Mouse (Mus musculus) telencephalon, adult 2 months (tissue): ENCODE measurements at regions not wholly inside any gene's neighbourhood (a gene's known extent, or its start where the extent isn't known, plus 50 kb on each side); places are given as distances from the start of the nearest gene placed in this dataset.

Source experiments
- DNase-seq: peaks from one replicate; pipeline ENCODE4 v3.0.0-alpha.2; 2011; ENCODE audit warnings: low read depth, low spot score

GRCm38 (mm10) chr1:77943101-77943500 lies 253.8 kb downstream of the Pax3 start:
- DNase-seq = no peak

- DNase-seq = no peak
Observed at GRCm38 (mm10) chr1:77933095-77933766, 263.7 kb downstream of the Pax3 start.

DNA sequence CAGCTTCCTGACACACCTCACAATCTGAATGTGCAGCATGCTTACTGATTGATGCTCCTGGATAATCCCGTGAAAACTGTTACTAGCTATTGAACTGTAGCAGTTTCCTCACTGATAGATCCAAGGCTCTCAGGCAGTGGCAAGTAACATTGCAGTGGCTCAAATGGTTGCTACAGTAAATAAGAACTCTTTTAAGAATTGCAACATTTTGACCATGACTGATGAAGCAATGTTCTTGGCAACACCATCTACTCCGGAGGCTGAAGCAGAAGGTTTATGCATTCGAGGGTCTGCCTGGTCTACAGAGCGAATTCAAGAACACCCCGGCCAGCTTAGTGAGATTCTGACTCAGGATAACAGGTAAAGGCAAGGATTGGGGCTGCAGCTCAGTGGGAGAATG lies 264.7 kb downstream of the Pax3 start:
- no peak for DNase-seq

DNA sequence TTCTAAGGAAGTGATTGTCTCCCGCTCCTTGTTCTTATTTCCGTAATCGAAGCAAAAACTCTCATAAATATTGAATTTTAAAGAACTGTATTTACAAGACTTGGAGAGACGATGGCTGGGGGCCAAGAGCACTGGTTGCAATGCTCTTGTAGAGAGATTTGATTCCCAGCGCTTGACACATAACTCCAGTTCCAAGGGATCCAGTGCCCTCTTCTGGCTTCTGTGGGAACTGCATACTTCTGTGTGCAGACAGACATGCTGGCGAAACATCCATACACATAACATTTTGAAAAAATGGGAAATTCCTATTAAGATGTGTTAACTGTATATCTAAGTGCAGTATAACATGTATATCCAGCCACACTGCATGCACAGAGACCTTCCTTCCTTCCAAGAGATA lies 266.3 kb downstream of the Pax3 start:
- DNase-seq = no peak

- no peak for DNase-seq
Observed at GRCm38 (mm10) chr1:77929552-77929951, 267.4 kb downstream of the Pax3 start.

GRCm38 (mm10) chr1:77926146-77926545 lies 270.8 kb downstream of the Pax3 start:
- DNase-seq = no peak

GRCm38 (mm10) chr1:77896226-77896625 lies 300.7 kb downstream of the Pax3 start:
- DNase-seq = peak; percentile 58

GRCm38 (mm10) chr1:77879026-77879425 lies 317.9 kb downstream of the Pax3 start:
- DNase-seq = no peak

GRCm38 (mm10) chr1:77870125-77870524 lies 326.8 kb downstream of the Pax3 start:
- DNase-seq = no peak

GRCm38 (mm10) chr1:77869174-77869573 lies 327.8 kb downstream of the Pax3 start:
- DNase-seq = peak; percentile 2

- DNase-seq = no peak
Observed at GRCm38 (mm10) chr1:77859931-77860330, 337.0 kb downstream of the Pax3 start.

DNA sequence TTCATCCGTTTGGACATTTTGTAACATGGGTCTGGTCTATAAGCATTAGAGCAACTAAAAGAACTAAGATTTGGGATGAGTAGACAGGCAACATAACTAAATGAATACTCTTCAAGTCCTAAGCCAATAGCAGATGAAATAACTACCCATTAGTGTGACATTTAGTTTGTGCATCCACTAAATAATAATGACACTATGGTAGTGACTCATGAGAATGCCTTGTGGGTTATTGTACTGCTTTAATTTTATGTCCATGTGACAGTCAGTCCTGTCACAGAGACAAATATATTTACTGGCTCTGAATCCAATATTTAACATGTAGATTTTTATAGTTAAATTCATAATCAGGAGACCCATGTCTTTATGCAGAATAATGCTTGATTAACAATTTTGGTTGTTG lies 339.5 kb upstream of the Epha4 start:
- DNase-seq = no peak

- no peak for DNase-seq
Observed at GRCm38 (mm10) chr1:77847766-77848615, 333.1 kb upstream of the Epha4 start.

GRCm38 (mm10) chr1:77846039-77846727 lies 331.3 kb upstream of the Epha4 start:
- no peak for DNase-seq

DNA sequence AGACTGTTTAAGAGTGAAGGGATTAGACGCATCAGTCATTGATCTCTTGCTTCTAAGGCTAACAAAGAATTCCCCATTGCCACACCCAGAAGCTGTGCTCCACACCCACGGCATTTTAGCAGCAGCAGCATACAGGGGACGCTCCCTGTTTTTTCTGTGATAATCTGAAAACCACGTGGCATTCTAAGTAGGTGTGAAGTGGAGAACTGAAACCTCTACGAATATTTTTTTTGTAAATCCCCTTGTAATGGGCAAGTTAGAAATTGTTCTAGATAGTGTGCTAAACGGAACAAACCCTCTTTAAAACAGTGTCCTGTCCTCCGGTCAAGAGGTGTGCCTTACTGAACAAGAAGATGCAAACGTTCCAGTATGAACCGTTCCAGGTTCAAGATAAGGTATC lies 325.8 kb upstream of the Epha4 start:
- no peak for DNase-seq

DNA sequence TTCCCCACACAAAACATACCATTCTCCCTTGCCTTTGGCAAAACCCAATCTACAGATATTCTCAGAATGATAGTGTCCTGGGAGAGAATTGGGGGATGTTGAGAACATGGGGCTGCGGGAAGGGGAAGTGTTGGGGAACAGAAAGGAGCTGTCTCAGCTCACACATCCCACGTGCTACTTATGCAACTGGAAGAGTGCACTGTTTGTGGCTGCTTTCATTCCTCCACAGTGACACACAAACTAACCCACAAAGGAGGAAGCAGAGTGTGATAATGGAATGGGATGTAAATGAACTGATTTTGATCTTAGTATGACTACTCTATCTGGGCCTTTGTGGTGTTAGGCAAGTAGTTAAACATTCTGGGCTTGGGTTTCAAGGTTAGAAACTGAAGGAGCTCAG lies 317.3 kb upstream of the Epha4 start:
- no peak for DNase-seq

DNA sequence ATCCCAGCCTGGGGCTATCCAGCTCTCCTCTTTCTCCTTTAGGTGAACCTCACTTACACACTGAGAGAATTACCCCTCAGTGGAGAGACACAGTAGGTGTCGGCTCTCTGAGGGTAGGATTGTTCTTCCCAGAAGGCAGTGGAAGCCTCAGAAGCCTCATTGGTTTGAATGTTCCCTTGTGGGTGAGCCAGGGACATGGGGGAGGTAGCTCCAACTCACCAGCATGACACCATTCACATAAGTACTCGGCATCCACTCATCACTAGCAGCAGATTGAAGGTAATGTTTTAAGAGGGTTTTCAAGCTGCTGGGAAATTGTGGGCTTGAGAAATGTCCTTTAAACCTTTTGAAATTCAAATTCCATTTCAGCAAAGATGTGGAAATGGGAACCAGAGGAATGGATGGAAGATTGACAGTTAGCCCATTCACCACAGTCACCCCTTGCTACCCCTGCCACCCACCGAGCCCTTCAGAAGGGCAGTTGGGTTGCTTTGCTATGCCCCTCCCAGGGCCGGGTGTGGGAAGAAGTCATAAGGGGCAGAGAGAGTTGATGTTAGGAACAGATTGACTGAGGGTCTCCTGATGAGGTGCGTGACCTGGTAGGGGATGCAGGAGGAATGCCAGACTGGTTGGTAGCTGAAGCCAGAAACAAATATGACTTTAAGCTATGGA lies 310.0 kb upstream of the Epha4 start:
- DNase-seq = no peak

DNA sequence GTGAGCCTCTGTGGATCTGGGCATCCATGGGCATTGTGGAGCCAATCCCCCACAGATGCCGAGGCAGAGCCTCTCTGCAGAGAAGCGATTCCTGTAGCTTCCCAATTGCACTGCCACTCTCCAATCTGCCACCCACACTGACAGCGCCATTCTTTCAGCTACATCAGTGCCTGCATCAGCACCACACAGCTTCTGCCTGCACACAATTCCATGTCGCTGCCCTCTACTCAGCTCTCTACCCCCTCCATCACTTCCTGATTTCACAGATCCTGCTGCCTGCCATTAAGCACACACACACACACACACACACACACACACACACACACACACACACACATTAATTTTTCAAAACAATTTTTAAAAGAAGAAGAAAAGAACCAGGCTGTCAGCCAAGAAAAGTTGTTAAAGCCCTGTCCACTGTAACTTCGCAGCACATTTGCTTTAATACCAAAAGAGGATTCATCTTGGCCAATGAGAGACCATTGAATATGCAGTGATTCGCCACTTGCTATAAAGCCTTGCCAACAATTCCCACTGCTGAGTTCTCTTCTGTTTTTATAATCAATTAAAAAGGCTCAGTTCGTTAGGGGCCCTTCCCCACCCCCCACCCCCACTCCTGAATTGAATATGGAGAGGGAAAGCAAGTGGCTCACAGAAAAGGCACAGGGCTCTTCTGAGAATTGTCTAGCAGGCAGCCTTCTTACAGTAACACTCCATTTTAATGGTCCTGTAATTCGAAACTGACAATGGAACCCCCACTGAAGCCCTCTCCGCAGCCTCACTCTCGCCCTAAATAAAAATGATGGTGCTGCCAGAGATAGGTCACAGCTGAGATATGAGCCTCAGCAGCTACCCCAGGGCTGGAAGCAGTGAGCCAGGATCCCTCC lies 309.2 kb upstream of the Epha4 start:
- DNase-seq = no peak

GRCm38 (mm10) chr1:77820101-77820500 lies 305.2 kb upstream of the Epha4 start:
- DNase-seq = no peak

DNA sequence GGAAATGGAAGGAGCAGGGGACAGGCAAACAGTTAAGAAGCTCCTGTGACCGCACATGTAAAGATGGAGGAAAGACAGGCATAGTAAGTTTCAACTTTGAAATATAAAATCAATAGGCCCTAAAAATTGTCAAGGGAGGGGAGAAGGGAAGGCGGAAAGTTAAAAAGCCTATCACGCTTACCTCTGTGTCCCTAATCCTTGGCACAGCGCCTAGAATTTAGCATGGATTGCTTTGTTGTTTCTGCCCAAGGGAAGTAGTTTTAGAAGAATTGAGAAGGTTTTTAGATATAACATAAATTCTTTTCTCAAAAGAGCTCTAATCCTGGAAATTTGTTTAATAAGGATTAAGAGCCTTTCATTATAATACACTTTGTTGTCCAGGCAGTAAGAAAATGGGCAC lies 300.6 kb upstream of the Epha4 start:
- no peak for DNase-seq

DNA sequence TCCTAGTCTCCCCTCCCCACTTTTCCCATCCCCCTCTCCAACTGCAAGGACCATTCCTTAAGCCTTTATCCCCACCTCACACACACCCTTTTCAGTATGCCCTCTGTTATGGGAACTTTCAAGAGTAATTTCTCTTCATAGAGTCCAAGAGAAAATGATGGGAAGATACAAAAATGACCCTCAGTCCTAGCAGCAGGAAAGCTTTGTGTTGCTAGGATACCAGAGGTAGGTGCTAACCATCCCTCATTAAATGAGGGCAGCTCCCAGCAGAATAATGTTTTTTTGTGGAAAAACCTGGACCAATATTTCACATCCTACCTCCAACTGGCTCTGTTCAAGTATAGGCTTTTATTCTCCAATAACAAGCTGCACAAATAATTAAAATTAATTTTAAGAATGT lies 296.7 kb upstream of the Epha4 start:
- no peak for DNase-seq
